Mouse (Mus musculus) cortical plate, adult 2 months (tissue): ENCODE data around the gene Plxdc2.

ENCODE experiments used
- CTCF ChIP-seq: fragments of 200-500 bp; IDR thresholded peaks from 2 replicates; pipeline ENCODE4 v1.5.1; 2011; ENCODE audit warnings: mild to moderate bottlenecking, control low read depth, low read length; ENCODE audit not compliant: insufficient read depth; ENCODE audit errors: extremely low read depth
- POLR2A ChIP-seq: fragments of 200-500 bp; IDR thresholded peaks from 2 replicates; pipeline ENCODE4 v1.6.1; 2011; ENCODE audit warnings: mild to moderate bottlenecking, low read length, control low read depth; ENCODE audit not compliant: insufficient read depth; ENCODE audit errors: extremely low read depth

DNA sequence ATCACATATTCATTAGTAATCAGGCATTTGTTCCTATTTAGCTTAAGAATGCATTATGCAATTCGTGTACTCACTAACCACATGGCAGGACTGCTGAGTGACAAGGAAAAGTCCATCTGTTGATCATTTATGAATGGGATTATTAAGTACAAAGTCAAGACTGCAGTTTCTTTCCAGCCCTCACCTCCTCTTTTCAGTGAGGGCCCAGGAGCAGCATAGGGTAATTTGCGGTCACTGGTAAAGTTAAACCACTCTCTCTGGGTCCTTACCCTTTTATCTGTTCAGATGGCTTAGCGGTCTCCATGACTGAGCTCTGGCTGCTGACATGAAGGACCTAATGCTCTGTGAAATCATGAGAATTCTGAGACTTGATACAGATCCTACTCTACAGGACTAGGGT, 248.2 kb downstream of the Plxdc2 start:
- TF ChIP-seq CTCF (no peak), POLR2A (no peak)
